Mouse (Mus musculus) embryonic facial prominence, embryonic 14.5 days (tissue): Measurements from ENCODE around the gene Dgkz. TPM values are rescaled to one million over a fixed set of nuclear protein-coding genes. Genes with fewer than 3 reads are reported as not detected.

Source experiments
- ATAC-seq: fragments of 200-750 bp; cut with Nextera tagmentation; 2 replicates; pipeline ENCODE4 v1.8.0; 2017; ENCODE audit warnings: low read depth, moderate number of reproducible peaks, moderate TSS enrichment
- DNase-seq: peaks from one replicate; pipeline ENCODE4 v3.0.0-alpha.2; 2015; ENCODE audit warnings: low spot score
- H3K27ac ChIP-seq: fragments of 300-500 bp; sonication (generic); replicated peaks from 2 replicates; pipeline ENCODE4 v1.5.1; 2014; ENCODE audit warnings: low read depth, mild to moderate bottlenecking, low read length, moderate library complexity
- H3K27me3 ChIP-seq: fragments of 300-500 bp; sonication (generic); replicated peaks from 2 replicates; pipeline ENCODE4 v1.6.1; 2014; ENCODE audit warnings: low read length; ENCODE audit not compliant: control insufficient read depth, insufficient read depth
- H3K36me3 ChIP-seq: fragments of 300-500 bp; sonication (generic); 2 replicates; pipeline ENCODE4 v1.6.1; 2014; ENCODE audit warnings: low read length, mixed read lengths; ENCODE audit not compliant: control insufficient read depth, insufficient read depth
- H3K4me1 ChIP-seq: fragments of 300-500 bp; sonication (generic); 2 replicates; pipeline ENCODE4 v1.6.1; 2014; ENCODE audit warnings: antibody characterized with exemption, low read length; ENCODE audit not compliant: control insufficient read depth, insufficient read depth
- H3K4me2 ChIP-seq: fragments of 300-500 bp; sonication (generic); 2 replicates; pipeline ENCODE4 v1.6.1; 2014; ENCODE audit warnings: low read depth, mild to moderate bottlenecking, low read length, moderate library complexity, mixed read lengths
- H3K4me3 ChIP-seq: fragments of 300-500 bp; sonication (generic); 2 replicates; pipeline ENCODE4 v1.5.1; 2014; ENCODE audit warnings: low read depth, mild to moderate bottlenecking, low read length
- H3K9ac ChIP-seq: fragments of 300-500 bp; sonication (generic); 2 replicates; pipeline ENCODE4 v1.6.1; 2014; ENCODE audit warnings: low read depth, mild to moderate bottlenecking, low read length, moderate library complexity, mixed read lengths
- H3K9me3 ChIP-seq: fragments of 300-500 bp; sonication (generic); 2 replicates; pipeline ENCODE4 v1.6.1; 2016; ENCODE audit warnings: low read length; ENCODE audit not compliant: control insufficient read depth
- WGBS: fragments of 180-500 bp; shearing (Covaris S2); extraction: QIAGEN DNeasy Blood & Tissue Kit; methylation state at CpG from one replicate; pipeline ENCODE4 v1.1.7; 2014; 5-methylcytosine and 5-hydroxymethylcytosine counted together
- polyA plus RNA-seq: library from polyadenylated mRNA; unstranded; fragments of >200 nt; fragmentation: Nextera tagmentation; extraction: Ambion mirVana; gene quantifications from 2 replicates; pipeline ENCODE4 v1.2.1, GENCODE M21; 2014

Gene Dgkz
- polyA plus RNA-seq, 1 experiment from 2014 or later: 47.4 TPM

DNA sequence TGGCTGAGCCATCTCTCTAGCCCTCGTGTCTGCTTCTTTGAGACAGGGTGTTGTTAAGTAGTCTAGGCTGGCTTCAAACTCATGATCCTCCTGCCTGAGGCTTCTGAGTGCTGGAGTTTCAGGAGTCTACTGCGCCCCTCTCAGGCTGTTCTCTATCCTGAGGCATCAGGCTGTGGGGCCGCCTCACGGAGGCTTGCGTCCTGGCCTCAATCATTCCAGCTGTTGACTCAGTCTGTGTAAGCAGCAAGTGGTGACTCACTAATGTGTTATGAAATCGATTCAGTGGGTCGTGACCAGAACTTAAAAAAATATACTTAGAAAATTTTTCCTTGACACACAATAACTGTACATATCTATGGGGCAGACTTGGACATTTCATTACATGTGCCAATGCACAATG lies 29.0 kb upstream of the Dgkz start:
- ATAC-seq: no peak
- no peak for DNase-seq
- no peak overlapping the region for H3K27ac ChIP-seq
- H3K27me3 ChIP-seq: no peaks in the 10 kb centered on the region
- no peak overlapping the region for H3K4me2 ChIP-seq
- WGBS: 63% methylated on average over 7 of the region's 7 CpGs
- H3K36me3 ChIP-seq: peaks cover 19% of the 10 kb centered on the region; the same call in 1 of the 2 replicates
- H3K9me3 ChIP-seq: no peaks in the 10 kb centered on the region
- H3K9ac ChIP-seq: no peak overlapping the region
- H3K4me3 ChIP-seq: no peak overlapping the region
- peaks cover 12% of the 10 kb centered on the region for H3K4me1 ChIP-seq

DNA sequence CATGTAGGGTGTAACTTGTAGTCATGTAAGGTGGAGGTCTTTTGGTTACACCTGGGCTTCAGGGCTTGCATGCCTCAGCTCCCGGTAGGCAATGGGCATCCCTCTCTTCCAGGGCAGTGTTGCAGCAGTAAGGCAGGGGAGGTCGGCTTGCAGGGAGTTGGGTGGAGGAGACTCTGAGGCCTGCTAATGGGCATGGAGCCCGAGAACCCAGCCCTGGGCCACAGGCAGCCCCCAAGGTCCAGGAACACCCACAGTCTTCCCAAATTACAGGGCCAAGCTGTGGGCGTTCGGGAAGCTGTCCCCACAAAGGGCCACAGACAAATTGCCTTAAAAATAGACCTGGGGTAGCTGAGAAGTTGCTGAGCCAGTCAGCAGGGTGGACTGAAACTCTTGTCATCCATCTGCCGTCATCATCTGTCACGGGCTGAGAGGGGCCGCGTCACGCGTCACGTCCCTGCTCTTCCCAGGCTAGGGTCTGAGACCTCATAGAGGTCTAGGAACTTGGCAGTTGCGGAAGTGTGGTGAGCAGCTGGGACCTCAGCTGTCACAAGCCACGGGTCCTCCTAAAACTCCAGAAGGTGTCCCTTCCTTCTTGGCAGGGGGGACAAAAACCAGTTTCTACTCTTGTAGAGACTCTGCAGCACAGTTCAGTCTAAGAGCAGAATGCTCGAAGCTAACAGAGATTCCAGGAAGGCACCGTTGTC lies 22.4 kb upstream of the Dgkz start:
- Histone ChIP-seq H3K27me3 (no peaks in the 10 kb centered on the region), H3K4me2 (no peak overlapping the region), H3K9me3 (no peaks in the 10 kb centered on the region), H3K36me3 (peaks cover 25% of the 10 kb centered on the region), H3K9ac (no peak overlapping the region), H3K4me1 (no peaks in the 10 kb centered on the region), H3K27ac (no peak overlapping the region), H3K4me3 (no peak overlapping the region)
- WGBS: 81% methylated on average over 16 of the region's 16 CpGs
- DNase-seq (no peak), ATAC-seq (peak; percentile 45; the same call in 1 of the 2 replicates)

DNA sequence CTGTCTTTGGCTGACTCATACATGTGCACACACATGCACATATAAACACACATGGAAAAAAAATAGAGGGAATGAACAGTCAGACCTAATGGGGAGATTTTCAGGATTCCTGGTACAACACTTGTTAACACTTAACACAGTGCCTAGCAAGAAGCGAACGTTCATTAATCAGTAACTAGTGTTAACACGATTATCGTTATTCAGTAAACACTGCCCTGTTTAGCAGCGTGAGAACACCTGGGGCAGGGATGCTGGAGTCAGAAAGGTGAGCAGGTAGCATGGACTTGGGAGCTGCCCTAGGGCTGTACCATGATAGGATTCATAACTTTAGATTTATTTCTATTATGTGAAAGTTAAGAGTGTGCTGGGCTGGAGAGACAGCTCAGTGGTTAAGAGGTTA lies 20.3 kb upstream of the Dgkz start:
- ATAC-seq: no peak
- 87% methylated on average over 5 of the region's 5 CpGs for WGBS
- no peak for DNase-seq

DNA sequence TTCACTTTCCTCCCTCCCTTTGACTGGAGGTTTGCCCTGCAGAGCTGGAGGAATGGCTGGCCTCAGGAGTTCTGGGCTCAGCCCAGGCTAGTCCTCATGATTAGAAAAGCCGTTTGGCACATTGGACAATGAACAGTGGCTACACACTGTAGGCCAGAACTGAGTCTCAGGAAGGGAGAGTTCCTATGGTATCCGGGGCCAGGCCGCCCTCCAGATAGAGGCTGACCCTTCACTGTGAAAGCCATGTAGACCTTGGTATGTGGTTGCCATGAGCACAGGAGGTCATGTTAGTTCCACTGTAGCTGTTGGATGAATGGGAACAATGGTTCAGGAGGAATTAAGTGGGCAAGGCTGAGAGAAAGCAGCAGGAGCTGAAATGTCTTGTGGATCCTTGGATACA lies 17.7 kb upstream of the Dgkz start:
- no peaks in the 10 kb centered on the region for H3K4me1 ChIP-seq
- no peak overlapping the region for H3K9ac ChIP-seq
- ATAC-seq: 0 out of 2 replicates have a peak, but pooled peaks have one; percentile 21
- WGBS: 77% methylated on average over 3 of the region's 3 CpGs
- H3K9me3 ChIP-seq: no peaks in the 10 kb centered on the region
- no peak overlapping the region for H3K4me2 ChIP-seq
- DNase-seq: no peak
- H3K36me3 ChIP-seq: peaks cover 23% of the 10 kb centered on the region
- H3K27ac ChIP-seq: no peak overlapping the region
- no peaks in the 10 kb centered on the region for H3K27me3 ChIP-seq
- no peak overlapping the region for H3K4me3 ChIP-seq

More for the DNA sequence above, 20.3 kb upstream of the Dgkz start:
- Histone ChIP-seq H3K9ac (no peak overlapping the region), H3K4me3 (no peak overlapping the region), H3K9me3 (no peaks in the 10 kb centered on the region), H3K27ac (no peak overlapping the region), H3K36me3 (peaks cover 16% of the 10 kb centered on the region), H3K27me3 (no peaks in the 10 kb centered on the region), H3K4me2 (no peak overlapping the region), H3K4me1 (no peaks in the 10 kb centered on the region)

DNA sequence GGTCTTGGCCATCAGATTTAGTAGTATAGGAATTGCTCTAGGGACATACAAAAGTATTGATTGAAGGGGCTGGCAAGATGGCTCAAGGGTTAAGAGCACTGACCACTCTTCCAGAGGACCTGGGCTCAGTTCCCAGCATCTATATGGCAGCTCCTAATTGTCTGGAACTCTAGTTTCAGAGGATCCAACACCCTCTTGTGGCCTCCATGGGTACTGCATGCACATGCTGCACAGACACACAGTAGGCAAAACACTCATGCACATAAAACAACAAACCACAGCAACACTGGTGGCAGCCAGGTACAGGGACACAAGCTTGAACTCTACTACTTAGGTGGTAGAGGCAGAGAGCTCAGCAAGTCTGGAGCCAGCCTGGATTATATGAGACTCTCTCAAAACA lies 14.1 kb upstream of the Dgkz start:
- no peak overlapping the region for H3K27ac ChIP-seq
- no peaks in the 10 kb centered on the region for H3K27me3 ChIP-seq
- no peak for ATAC-seq
- H3K4me3 ChIP-seq: no peak overlapping the region
- no peak overlapping the region for H3K9ac ChIP-seq
- no peaks in the 10 kb centered on the region for H3K4me1 ChIP-seq
- H3K9me3 ChIP-seq: no peaks in the 10 kb centered on the region
- H3K36me3 ChIP-seq: peaks cover 20% of the 10 kb centered on the region
- no peak for DNase-seq
- no peak overlapping the region for H3K4me2 ChIP-seq

DNA sequence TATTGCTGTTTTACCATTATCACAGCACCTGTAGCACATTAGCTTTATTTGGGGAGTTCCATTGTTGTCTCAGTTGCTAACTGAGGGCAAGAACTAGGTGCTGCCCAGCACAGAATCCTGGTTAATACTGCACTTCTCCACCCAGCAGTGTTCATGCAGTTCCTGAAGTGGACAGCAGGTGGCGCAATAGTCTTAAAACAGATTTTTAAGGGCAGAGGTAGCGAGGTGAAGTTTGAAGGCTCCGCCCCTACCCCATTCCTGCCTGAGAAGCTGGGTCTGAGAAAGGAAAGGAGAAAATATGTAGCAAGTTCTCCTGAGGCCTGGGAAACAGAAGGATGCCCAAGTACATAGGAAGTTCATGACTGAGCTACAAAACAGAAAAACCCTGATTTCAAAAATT lies 11.9 kb upstream of the Dgkz start:
- peak; percentile 88 for DNase-seq
- ATAC-seq: peak; percentile 45; the same call in 1 of the 2 replicates
- 2% methylated on average over 3 of the region's 3 CpGs for WGBS

DNA sequence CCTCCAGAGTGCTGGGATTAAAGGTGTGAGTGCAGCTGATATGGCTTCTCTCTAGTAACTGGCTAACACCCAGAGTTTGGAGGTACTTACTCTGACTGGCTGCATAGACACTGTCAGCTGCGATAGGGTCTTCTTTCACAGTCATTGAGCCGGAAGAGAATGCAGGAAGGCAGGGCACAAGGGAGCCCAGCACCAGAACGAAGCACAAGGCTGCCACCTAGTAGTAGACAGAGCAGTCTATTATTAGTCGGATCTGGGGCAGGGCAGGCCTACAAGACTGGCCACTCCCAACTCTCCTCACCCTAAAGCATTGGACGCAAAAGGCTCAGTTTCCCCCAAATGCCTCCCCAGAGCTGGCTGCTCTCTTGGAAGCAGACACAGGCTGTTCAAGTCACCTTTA lies 10.4 kb upstream of the Dgkz start:
- ATAC-seq (peak; percentile 53; the same call in 1 of the 2 replicates), DNase-seq (peak; percentile 73)
- H3K4me3 ChIP-seq: no peak overlapping the region
- no peak overlapping the region for H3K27ac ChIP-seq
- no peaks in the 10 kb centered on the region for H3K9me3 ChIP-seq
- H3K4me2 ChIP-seq: no peak overlapping the region
- no peaks in the 10 kb centered on the region for H3K27me3 ChIP-seq
- H3K9ac ChIP-seq: no peak overlapping the region
- H3K4me1 ChIP-seq: no peaks in the 10 kb centered on the region
- WGBS: 14% methylated on average over 5 of the region's 5 CpGs
- peaks cover 26% of the 10 kb centered on the region for H3K36me3 ChIP-seq

More for the DNA sequence above, 11.9 kb upstream of the Dgkz start:
- H3K4me1 ChIP-seq: no peaks in the 10 kb centered on the region
- no peak overlapping the region for H3K9ac ChIP-seq
- no peak overlapping the region for H3K4me2 ChIP-seq
- H3K27ac ChIP-seq: no peak overlapping the region
- H3K9me3 ChIP-seq: no peaks in the 10 kb centered on the region
- H3K4me3 ChIP-seq: no peak overlapping the region
- H3K36me3 ChIP-seq: peaks cover 26% of the 10 kb centered on the region
- no peaks in the 10 kb centered on the region for H3K27me3 ChIP-seq

DNA sequence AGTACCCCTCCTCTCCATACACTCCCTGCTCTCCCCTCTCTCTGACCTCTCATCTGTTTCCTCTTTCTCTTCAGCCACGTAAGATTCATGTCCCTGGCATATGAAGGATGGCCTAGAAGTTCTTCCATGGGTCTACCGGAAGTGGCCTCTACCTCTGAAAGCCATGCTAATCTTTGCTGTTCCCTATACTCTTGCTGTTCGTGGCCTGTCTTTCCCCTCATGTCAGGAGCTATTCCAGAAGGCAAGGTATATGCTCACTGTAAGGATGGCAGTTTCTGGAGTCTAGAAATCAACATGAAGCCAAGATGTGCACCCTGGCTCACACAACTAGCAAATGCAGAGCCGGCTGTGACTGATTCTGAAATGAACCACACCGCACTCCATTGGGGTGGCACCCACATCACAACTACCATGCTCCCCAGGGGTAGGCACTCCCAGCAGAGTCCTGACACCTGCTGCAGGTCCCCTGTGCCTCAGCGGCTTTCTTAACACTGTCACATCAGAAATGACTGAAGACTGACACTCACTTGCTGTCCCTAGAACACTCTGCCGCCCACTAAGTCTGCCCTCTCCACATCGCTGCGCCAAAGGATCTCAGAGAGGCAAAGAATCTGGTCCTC lies 9.4 kb upstream of the Dgkz start:
- Histone ChIP-seq H3K27ac (no peak overlapping the region; the same call in 1 of the 2 replicates), H3K4me1 (no peaks in the 10 kb centered on the region), H3K36me3 (peaks cover 17% of the 10 kb centered on the region), H3K9ac (no peak overlapping the region), H3K27me3 (no peaks in the 10 kb centered on the region), H3K4me2 (peak overlapping the region; percentile 38), H3K9me3 (no peaks in the 10 kb centered on the region), H3K4me3 (no peak overlapping the region)
- DNase-seq: no peak
- ATAC-seq: no peak; the same call in 1 of the 2 replicates
- WGBS: 37% methylated on average over 9 of the region's 9 CpGs
